Mouse (Mus musculus) stomach, postnatal 0 days (tissue): ENCODE measurements around the gene Gm3448. TPM values are rescaled to one million over a fixed set of nuclear protein-coding genes. Genes with fewer than 3 reads are reported as not detected.
A peak's percentile ranks its signal among the peaks of the same experiment; 100 is the strongest.
"Not testable (repeated sequence)": the region's sequence is repeated elsewhere in the genome, so short reads cannot be mapped to it uniquely, and the experiment has no call there.

Experiments
- ATAC-seq: fragments of 200-750 bp; cut with Nextera tagmentation; 2 replicates; pipeline ENCODE4 v1.8.0; 2017; ENCODE audit not compliant: low FRiP score, low TSS enrichment
- DNase-seq: peaks from one replicate; pipeline ENCODE4 v3.0.0-alpha.2; 2016; ENCODE audit warnings: low spot score
- H3K27ac ChIP-seq: fragments of 300-500 bp; sonication (generic); replicated peaks from 2 replicates; pipeline ENCODE4 v1.5.1; 2014; ENCODE audit warnings: mild to moderate bottlenecking, control low read depth
- H3K27me3 ChIP-seq: fragments of 300-500 bp; sonication (generic); 2 replicates; pipeline ENCODE4 v1.6.1; 2014; ENCODE audit warnings: low read length; ENCODE audit not compliant: control insufficient read depth, insufficient read depth
- H3K36me3 ChIP-seq: fragments of 300-500 bp; sonication (generic); 2 replicates; pipeline ENCODE4 v1.6.1; 2014; ENCODE audit warnings: low read length, mixed read lengths; ENCODE audit not compliant: control insufficient read depth, insufficient read depth
- H3K4me1 ChIP-seq: fragments of 300-500 bp; sonication (generic); replicated peaks from 2 replicates; pipeline ENCODE4 v1.6.1; 2014; ENCODE audit warnings: antibody characterized with exemption; ENCODE audit not compliant: control insufficient read depth, insufficient read depth
- H3K4me2 ChIP-seq: fragments of 300-500 bp; sonication (generic); replicated peaks from 2 replicates; pipeline ENCODE4 v1.6.1; 2014; ENCODE audit warnings: low read depth, mild to moderate bottlenecking, control low read depth, moderate library complexity
- H3K4me3 ChIP-seq: fragments of 300-500 bp; sonication (generic); 2 replicates; pipeline ENCODE4 v1.5.1; 2014; ENCODE audit warnings: low read depth, low read length, control low read depth
- H3K9ac ChIP-seq: fragments of 300-500 bp; sonication (generic); 2 replicates; pipeline ENCODE4 v1.6.1; 2014; ENCODE audit warnings: mild to moderate bottlenecking, low read length, control low read depth, mixed read lengths
- H3K9me3 ChIP-seq: fragments of 300-500 bp; sonication (generic); 2 replicates; pipeline ENCODE4 v1.6.1; 2016; ENCODE audit warnings: low read length; ENCODE audit not compliant: control insufficient read depth
- CTCF ChIP-seq: IDR thresholded peaks from 2 replicates; pipeline ENCODE4 v1.5.1; 2016; ENCODE audit warnings: antibody characterized with exemption, low read depth, mild to moderate bottlenecking, moderate library complexity
- EP300 ChIP-seq: optimal IDR thresholded peaks from 2 replicates; pipeline ENCODE3; 2016; ENCODE audit warnings: antibody characterized with exemption
- WGBS: fragments of 180-500 bp; shearing (Covaris S2); extraction: QIAGEN DNeasy Blood & Tissue Kit; methylation state at CpG from one replicate; pipeline ENCODE4 v1.1.7; 2014; 5-methylcytosine and 5-hydroxymethylcytosine counted together
- polyA plus RNA-seq: library from polyadenylated mRNA; unstranded; fragments of >200 nt; fragmentation: Nextera tagmentation; extraction: Ambion mirVana; gene quantifications from 2 replicates; pipeline ENCODE4 v1.2.1, GENCODE M21; 2015

Gene Gm3448
- polyA plus RNA-seq, 1 experiment from 2014 or later, result 2.9 TPM

GRCm38 (mm10) chr17:14968373-14968913, 72.9 kb downstream of the Gm3448 start:
- no CpG with 5 or more reads among the region's 6 CpGs for WGBS

GRCm38 (mm10) chr17:14961557-14962154, 79.7 kb downstream of the Gm3448 start:
- not testable (repeated sequence) for H3K4me2 ChIP-seq, H3K27me3 ChIP-seq, H3K27ac ChIP-seq, DNase-seq, H3K36me3 ChIP-seq, H3K4me1 ChIP-seq, H3K9ac ChIP-seq, H3K9me3 ChIP-seq, H3K4me3 ChIP-seq
- peak; percentile 79 for ATAC-seq
- WGBS, result no CpG with 5 or more reads among the region's 44 CpGs

More at GRCm38 (mm10) chr17:14968373-14968913, 72.9 kb downstream of the Gm3448 start:
- not testable (repeated sequence) for DNase-seq, H3K36me3 ChIP-seq, H3K27me3 ChIP-seq, H3K9ac ChIP-seq, H3K4me2 ChIP-seq, H3K27ac ChIP-seq, H3K4me1 ChIP-seq, H3K9me3 ChIP-seq, H3K4me3 ChIP-seq, ATAC-seq

GRCm38 (mm10) chr17:14960951-14961556, 80.3 kb downstream of the Gm3448 start, which contains the start of gene Phf10:
Phf10 (minus strand) TSS chr17:14961273.
- peak; percentile 58 for DNase-seq
- H3K4me1 ChIP-seq, H3K36me3 ChIP-seq, H3K27me3 ChIP-seq, H3K9me3 ChIP-seq: not testable (repeated sequence)
- peak within 1 kb of the TSS; percentile 62 for H3K4me3 ChIP-seq
- H3K9ac ChIP-seq, result peak within 1 kb of the TSS; percentile 72
- ATAC-seq, result peak; percentile 86
- WGBS, result under 1% methylated on average over 43 of the region's 100 CpGs
- H3K4me2 ChIP-seq, result peak within 1 kb of the TSS; percentile 88
- peak within 1 kb of the TSS; percentile 71 for H3K27ac ChIP-seq

GRCm38 (mm10) chr17:14960520-14960919, 80.8 kb downstream of the Gm3448 start:
- Histone ChIP-seq H3K9ac (peak overlapping the region; percentile 72), H3K4me3 (peak overlapping the region; percentile 62), H3K36me3 (no peaks in the 10 kb centered on the region), H3K4me2 (peak overlapping the region; percentile 88), H3K9me3 (no peaks in the 10 kb centered on the region), H3K27ac (peak overlapping the region; percentile 40; the same call in 1 of the 2 replicates), H3K4me1 (peaks cover 2% of the 10 kb centered on the region; the same call in 1 of the 2 replicates), H3K27me3 (no peaks in the 10 kb centered on the region)
- TF ChIP-seq EP300, result no peak
- ATAC-seq (peak; percentile 14; the same call in 1 of the 2 replicates), DNase-seq (peak; percentile 31)
- under 1% methylated on average over 19 of the region's 23 CpGs for WGBS

GRCm38 (mm10) chr17:14959979-14960378, 81.4 kb downstream of the Gm3448 start:
- WGBS, result 25% methylated on average over 3 of the region's 3 CpGs
- Histone ChIP-seq H3K4me1 (peaks cover 2% of the 10 kb centered on the region; the same call in 1 of the 2 replicates), H3K27me3 (no peaks in the 10 kb centered on the region), H3K36me3 (no peaks in the 10 kb centered on the region), H3K9ac (peak overlapping the region; percentile 38; the same call in 1 of the 2 replicates), H3K4me2 (peak overlapping the region; percentile 50), H3K27ac (no peak overlapping the region), H3K4me3 (peak overlapping the region; percentile 28), H3K9me3 (no peaks in the 10 kb centered on the region)
- no peak for DNase-seq
- 0 out of 2 replicates have a peak, but pooled peaks have one; percentile 46 for ATAC-seq
- TF ChIP-seq EP300, result no peak
- no peak for TF ChIP-seq CTCF

- ATAC-seq, result no peak
- WGBS, result 85% methylated on average over 5 of the region's 5 CpGs
- TF ChIP-seq CTCF, result no peak
- no peak for TF ChIP-seq EP300
- Histone ChIP-seq H3K9ac (no peak overlapping the region), H3K4me2 (no peak overlapping the region), H3K27ac (no peak overlapping the region), H3K4me3 (no peak overlapping the region), H3K36me3 (peaks cover 6% of the 10 kb centered on the region), H3K9me3 (no peaks in the 10 kb centered on the region), H3K4me1 (peaks cover 2% of the 10 kb centered on the region; the same call in 1 of the 2 replicates), H3K27me3 (no peaks in the 10 kb centered on the region)
- DNase-seq, result no peak
Measured at GRCm38 (mm10) chr17:14958686-14959327, 82.5 kb downstream of the Gm3448 start.
